Mouse (Mus musculus) layer of hippocampus, adult 9-11 months (tissue): Measurements from ENCODE around the gene Tdrd1.

Experiments used
- DNase-seq: peaks from one replicate; pipeline ENCODE4 v3.0.0; 2022

Tdrd1 gene

DNA sequence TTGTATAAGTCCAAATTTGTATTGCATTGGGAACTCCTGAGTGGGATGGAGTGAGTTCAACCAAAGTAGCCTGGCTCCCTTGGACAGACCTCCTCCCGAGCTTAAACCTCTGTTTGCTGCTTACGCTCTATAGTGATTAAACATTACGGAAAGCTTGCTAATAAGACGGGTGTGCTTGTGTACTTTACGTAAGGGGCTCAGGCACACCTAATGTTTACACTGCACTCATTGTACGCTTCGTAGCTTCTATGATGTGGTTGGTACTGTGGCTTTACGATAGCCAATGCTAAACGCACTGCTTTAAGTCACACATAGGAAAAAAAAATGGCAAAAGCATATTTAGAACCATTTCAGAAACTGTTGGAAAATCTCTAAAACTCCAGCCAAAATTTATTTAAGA lies 3.3 kb downstream of the Tdrd1 start:
- DNase-seq: no peak

GRCm38 (mm10) chr19:56830163-56830562 lies 4.2 kb downstream of the Tdrd1 start:
- no peak for DNase-seq

DNA sequence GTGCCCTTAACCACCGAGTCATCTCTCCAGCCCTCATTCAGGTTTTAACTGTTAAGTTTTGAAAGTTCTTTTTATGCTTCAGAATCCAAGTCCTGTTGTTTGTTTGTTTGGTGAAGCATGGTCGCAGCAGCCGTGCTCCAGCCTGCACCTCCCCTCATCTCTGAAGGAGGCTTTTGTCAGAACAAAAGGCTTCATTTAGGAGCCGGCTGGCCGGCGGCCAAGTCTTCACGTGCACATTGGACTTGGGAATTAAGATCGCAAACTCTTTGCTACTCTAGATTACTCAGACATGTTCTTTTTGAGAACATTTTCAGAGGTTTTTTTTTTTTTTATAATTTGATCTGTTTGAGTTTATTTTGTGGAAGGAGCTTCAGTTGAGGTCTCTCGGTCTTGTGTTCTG lies 9.3 kb downstream of the Tdrd1 start:
- DNase-seq: no peak

DNA sequence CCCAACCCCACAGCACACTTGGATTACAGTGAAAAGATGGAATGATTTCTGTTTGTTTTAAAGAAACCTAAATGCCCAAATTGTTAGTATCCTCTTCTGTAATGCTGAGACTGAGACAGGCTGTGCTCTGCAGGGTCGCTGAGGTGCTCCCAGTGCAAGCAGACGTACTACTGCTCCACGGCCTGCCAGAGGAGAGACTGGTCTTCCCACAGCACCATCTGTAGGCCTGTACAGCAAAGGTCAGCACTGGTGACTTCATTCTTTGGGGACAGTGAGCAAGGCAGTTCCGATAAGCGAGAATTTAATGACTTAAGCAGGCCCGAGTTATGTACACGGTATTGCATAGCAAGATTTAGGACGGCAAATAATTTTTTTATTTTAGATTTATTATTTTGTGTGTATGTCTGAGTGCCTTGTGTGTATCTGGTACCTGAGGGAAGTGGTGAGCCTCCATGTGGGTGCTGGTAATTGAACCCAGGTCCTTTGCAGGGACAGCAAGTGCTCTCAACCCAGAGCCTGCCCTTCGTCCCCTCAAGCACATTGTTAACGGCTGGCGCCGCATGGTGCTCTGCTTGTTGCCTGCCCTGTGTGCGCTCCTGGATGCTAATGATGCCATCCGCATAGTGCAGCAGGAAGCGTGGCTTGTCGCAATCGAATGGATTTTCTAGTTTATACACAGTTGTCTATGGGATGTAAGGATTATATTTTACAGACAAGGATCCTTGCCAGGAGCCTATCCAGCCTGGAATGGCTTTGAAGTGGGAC lies 13.1 kb downstream of the Tdrd1 start:
- no peak for DNase-seq

DNA sequence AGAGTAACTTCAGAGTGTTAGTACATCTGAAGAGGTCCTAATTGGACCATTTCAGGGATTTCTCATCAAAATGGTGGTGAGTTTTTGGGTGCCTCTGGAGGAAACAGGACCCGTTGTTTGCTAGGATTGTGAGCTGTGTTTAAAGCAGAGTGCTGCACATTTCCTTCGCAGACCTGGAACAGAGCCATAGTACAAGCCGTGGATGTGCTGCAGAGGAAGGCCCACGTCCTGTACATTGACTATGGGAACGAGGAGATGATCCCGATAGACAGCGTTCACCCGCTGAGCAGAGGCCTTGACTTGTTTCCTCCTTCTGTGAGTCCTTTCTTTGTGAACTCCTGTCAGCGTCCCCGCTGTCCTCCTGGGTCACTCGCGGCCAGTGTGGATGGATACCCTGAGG lies 17.0 kb downstream of the Tdrd1 start:
- no peak for DNase-seq

DNA sequence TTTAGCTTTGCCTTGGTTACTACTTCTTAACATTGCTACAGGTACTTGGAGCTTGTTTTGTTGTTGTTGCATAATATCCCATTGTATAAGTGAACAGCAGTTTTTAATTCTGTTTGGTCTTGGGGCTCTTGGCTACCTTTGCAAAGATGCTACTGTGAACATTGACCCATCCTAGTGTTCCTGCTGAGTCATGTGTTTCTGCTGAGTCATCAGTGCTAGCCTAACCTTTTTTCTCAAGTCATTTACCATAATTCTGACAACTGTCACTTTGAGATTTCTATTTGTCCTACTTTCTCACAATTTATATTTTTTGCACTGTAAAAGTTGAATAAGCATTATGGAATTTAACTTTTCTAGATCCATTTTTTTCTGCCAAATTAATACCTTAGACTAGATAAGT lies 26.6 kb downstream of the Tdrd1 start:
- no peak for DNase-seq

- DNase-seq: no peak
These were observed 30.4 kb downstream of the Tdrd1 start for GRCm38 (mm10) chr19:56856455-56856854.

GRCm38 (mm10) chr19:56867701-56868100 lies 41.7 kb downstream of the Tdrd1 start:
- DNase-seq: no peak

GRCm38 (mm10) chr19:56873816-56874600 lies 48.0 kb downstream of the Tdrd1 start, which contains the start of gene Vwa2:
Gene Vwa2 (plus strand): TSS chr19:56874249.
- DNase-seq: no peak

GRCm38 (mm10) chr19:56874601-56875315 lies 48.7 kb downstream of the Tdrd1 start:
- DNase-seq: no peak

DNA sequence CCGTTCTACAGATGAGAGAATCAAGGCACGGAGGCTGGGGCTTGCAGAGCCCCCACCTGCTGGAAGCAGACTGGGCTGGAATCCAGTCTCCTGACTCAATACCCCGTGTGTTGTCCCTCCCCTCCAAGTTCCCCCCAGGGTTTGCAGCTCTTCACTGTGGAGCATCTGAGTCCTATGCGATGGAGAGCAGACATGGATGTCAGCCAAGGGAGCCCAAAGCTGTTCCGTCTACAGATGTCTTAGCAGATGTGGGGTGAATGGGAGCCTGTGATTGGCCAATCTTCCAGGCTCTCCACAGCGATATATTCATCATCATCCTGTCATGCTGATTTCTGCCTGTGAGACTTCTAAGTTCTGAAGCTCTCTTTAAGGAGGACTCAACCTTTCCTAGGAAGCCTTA lies 51.4 kb downstream of the Tdrd1 start:
- DNase-seq: no peak

DNA sequence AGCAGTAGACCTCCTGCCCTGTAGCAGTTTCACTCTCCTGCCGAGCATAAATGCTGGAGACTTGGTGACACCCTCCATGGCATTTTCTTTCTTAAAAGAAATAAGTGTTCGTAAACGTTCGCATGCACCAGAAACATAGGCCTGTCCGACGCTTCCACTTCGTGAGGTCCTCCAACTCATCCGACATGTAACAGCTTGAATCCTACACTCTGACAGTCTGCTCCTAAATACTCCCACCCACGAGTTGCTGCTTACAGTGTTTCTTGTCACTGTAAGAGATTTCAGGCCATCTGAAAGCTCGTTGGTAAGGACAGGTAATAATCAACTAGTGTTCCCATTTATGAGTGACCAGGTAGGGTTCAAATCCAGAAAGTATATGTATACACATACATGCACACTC lies 61.9 kb downstream of the Tdrd1 start:
- DNase-seq: no peak

DNA sequence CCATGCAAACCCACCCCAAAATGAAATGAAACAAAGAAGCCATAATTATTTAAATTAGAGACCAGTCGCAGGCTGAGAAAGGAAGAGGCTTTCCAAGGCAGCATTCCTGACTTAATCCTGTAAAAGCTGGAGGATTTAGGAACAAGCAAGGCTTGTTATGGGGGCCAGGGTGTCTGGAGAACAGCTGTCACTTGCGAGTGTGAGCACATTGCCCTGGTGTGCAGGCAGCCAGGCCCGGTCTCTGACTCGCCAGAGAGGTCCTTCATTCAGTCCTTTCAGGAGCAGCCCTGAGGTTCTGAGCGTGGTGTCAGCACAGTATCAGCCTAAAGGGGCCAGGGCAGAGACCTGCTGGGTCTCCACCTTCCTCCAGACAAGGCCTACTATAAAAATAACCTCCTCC lies 62.6 kb downstream of the Tdrd1 start:
- no peak for DNase-seq

- DNase-seq: no peak
These were observed 65.4 kb downstream of the Tdrd1 start for GRCm38 (mm10) chr19:56891438-56891837.

GRCm38 (mm10) chr19:56892586-56892985 lies 66.6 kb downstream of the Tdrd1 start:
- DNase-seq: no peak

DNA sequence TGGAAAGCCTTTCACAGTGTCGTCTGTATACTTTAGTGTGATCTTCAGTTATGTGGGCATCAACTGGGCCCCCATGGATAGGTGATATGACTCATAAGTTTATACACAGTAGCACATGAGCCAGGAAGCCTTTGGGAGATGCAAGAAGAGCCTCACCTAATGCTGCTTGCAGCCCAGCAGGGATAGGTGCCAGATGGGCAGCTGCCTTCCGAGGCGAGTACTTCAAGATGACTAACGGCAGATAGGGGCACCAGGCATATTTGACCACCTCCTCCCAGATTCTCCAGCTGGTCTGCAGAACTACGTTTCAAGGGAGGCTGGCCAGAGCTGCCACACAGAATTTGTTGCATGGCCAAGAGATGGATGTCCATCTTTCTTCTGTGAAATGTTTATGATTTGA lies 67.3 kb downstream of the Tdrd1 start:
- DNase-seq: no peak

- no peak for DNase-seq
These were observed 71.6 kb downstream of the Tdrd1 start for GRCm38 (mm10) chr19:56897654-56898053.

GRCm38 (mm10) chr19:56904095-56904494 lies 78.1 kb downstream of the Tdrd1 start:
- no peak for DNase-seq

- DNase-seq: no peak
These were observed 79.4 kb downstream of the Tdrd1 start for GRCm38 (mm10) chr19:56905395-56905794.

DNA sequence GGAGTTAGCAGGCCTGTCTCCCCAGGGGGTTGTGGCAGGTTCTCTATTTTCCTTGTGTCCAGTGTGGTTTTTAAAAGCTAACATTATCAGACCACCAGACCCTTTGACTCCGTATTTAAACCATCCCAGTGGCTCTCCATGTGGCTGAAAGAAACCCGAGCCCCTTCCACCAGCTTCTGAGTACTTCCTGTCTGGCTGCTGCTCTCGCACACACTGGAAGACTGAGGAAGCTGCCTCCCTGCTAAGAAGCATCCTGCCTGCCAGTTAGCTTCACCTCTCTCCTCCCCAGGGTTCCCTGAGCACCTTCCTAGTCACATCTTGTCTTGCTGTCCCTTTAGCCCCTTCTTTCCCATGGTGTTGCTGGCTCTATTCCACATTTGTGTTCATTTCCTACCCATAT lies 81.8 kb downstream of the Tdrd1 start:
- no peak for DNase-seq

DNA sequence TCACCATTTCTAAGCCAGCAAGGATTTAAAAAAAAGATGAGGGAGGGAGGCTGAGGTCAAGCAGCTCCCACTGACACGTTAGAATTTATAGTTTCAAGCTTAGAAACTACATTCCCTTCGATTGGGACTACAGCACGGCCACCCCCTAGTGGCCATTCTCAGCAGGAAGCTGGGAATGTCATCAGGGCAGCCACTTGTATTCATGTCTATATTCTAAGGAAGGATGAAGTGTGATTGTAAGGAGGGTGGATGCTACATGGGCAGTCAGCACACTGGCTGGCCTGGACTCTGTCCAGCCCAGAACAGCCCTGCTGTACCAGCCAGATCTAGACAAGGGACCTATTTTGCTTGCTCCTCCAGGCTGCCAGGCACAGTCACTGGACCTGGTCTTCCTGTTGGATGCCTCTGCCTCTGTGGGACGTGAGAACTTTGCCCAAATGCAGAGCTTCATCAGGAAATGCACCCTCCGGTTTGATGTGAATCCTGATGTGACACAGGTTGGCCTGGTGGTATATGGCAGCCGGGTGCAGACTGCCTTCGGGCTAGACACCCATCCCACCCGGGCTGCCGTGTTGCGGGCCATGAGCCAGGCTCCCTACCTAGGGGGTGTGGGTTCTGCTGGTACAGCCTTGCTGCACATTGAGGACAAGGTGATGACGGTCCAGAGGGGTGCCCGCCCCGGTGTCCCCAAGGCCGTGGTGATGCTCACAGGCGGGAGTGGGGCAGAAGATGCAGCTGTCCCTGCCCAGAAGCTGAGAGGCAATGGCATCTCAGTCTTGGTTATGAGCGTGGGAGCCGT lies 82.7 kb downstream of the Tdrd1 start:
- peak; percentile 31 for DNase-seq

DNA sequence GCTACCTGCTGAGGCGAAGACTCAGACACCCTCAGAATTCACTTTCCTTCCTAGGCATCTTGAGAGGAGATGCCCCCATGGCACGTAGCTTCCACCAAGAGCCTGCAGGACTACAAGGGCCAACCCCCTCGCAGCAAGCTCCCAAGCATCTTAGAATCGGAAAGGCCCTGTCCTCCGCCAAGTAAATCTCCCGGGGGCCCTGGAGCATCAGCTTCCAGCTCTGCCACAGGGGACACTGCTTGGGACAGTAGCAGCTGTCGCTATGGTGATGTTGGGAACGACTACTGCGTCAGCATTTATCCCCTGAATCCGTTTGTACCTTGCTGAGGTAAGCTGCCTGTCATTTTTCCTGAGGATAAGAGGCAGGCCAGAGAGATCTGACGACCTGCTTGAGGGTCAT lies 84.6 kb downstream of the Tdrd1 start:
- DNase-seq: no peak

DNA sequence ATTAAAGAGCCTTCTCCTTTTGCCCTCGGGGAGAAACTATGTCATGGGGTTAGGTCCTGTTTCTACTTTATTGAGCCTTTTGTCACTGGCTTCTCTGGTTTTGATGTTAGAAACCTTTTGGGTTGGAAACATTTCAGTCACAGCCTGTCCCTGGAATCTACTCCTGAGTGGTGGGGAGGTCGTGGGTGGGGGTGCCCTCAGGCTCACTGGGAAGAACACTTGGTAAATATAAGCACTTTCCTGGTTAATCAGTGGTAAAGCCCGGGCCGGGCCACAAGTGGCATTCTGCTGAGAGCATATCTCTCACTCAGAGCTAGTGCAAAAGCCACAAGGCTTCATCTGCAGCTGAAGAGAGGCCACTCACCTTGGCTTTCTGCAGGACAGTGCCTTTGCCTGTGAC lies 87.8 kb downstream of the Tdrd1 start:
- DNase-seq: no peak
